Mouse (Mus musculus): ENCODE measurements around the gene Frk.

- no peak for TF ChIP-seq POLR2A (IDR thresholded peaks at IDR 0.05; ENCODE audit: extremely low read depth, insufficient read depth, low read length)
- no peak for TF ChIP-seq CTCF (IDR thresholded peaks at IDR 0.05; ENCODE audit: low read depth, low read length)
Observed at GRCm38 (mm10) chr10:34469037-34469436, 14.2 kb upstream of the Frk start.
